Mouse (Mus musculus) effector memory CD4-positive, alpha-beta T cell, adult 7 months (primary cell): ENCODE results near the gene Ppp1r14a. TPM values are rescaled to one million over a fixed set of nuclear protein-coding genes. Genes with fewer than 3 reads are reported as not detected.

Experiments
- polyA plus RNA-seq: library from polyadenylated mRNA; unstranded; fragments of 100-300 nt; shearing (Covaris generic); gene quantifications from one replicate; pipeline ENCODE4 v1.2.1, GENCODE M21; 2017

Ppp1r14a gene
- not detected for polyA plus RNA-seq

GRCm38 (mm10) chr7:29288942-29289638, at the start of gene Ppp1r14a:
Gene Ppp1r14a (plus strand): TSS chr7:29289308.

DNA sequence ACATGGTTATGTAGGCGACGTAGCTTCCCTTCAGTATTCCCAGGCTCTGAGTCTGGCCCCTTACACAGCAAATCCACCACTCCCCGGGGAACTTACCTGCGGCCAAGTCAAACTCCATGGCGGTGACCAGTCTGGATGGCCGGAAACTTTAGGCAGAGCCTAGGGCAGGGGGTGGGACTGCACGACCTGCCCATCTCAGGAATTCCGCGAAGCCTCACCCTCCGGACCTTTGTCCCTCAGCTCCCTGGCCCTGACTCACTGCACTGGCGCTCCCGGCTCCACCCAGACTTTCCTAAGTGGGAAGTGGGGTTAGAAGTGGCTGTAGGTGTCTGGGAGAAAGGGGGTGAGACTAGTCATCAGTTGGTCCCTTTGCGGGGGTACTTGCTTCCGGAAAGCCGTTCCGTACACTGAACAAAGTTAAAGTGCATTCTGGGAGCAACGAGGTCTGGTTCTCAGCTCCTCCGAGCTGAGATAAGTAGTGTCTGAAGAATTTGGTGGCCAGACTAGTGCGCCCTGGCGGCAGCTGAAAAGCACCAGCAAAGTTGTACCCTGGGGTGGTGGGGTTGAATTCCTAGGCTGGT, 40.8 kb upstream of the Ppp1r14a start, which contains the start of gene 2200002D01Rik:
2200002D01Rik (minus strand) TSS at position 206 of the 581 bp plus-strand sequence.

DNA sequence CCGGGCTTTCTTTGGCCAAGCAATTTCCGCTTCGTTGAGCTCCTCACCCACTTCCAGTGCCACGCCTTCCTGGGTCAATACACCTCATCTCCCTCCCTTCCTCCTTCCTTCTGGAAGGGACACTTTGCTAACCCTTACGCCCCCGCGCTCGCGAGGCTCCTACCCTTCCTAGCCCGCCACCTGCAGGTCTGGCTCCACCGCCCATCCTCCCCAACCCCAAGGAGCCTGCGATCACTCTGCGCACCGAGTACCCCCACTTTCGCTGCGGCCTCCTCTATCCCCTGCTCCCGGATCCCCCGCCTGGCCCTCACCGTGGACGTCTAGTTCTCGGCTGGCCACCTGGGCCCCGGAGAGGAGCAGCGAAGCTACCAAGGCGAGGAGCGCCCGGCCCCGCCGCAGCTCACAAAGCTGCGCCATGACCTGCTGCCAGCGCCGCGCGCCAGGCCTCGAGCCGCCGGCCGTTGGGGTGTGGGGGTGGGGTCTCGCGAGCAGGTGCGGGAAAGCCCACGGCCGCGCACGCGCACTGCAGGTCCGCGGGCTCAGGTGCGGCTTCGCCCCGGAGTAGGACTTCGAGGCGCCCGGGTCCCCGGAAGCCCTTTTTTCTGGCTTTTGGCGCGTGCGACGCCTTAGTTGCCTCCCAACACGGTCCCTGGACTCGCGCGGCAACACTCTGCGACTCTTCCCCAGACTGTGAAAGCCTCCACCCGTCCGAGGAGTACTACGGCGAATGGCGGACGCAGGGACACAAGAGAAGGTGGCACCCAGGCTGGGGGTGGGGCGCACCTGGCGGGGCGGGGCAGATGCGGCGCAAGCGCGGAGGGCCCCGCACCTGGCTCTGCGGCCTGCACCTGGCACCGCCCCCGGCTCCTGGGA, 7.7 kb upstream of the Ppp1r14a start, which contains the start of gene Spint2:
Spint2 (minus strand) TSS at position 712 of the 873 bp plus-strand sequence.

GRCm38 (mm10) chr7:29303738-29304462, 14.8 kb downstream of the Ppp1r14a start, which contains the start of gene Dpf1:
Gene Dpf1 (plus strand): TSS chr7:29303951.

Other genes with a start within 250 kb of the Ppp1r14a start
- 1.2 TPM for gene Ryr1, start 164.1 kb upstream of the Ppp1r14a start, polyA plus RNA-seq
- gene Rasgrp4, start 154.5 kb upstream of the Ppp1r14a start, polyA plus RNA-seq: 0.29 TPM
- gene Fam98c, start 133.1 kb upstream of the Ppp1r14a start, polyA plus RNA-seq: 43.6 TPM
- gene Ggn, start 119.1 kb upstream of the Ppp1r14a start, polyA plus RNA-seq: not detected
- gene Spred3, start 118.9 kb upstream of the Ppp1r14a start, polyA plus RNA-seq: not detected
- gene Psmd8, start 108.6 kb upstream of the Ppp1r14a start, polyA plus RNA-seq: 173 TPM
- gene Catsperg1, start 75.3 kb upstream of the Ppp1r14a start, polyA plus RNA-seq: 1.4 TPM
- 1.6 TPM for gene Kcnk6, start 56.8 kb upstream of the Ppp1r14a start, polyA plus RNA-seq
- 49.7 TPM for gene Yif1b, start 51.0 kb upstream of the Ppp1r14a start, polyA plus RNA-seq
- gene 2200002D01Rik, start 40.8 kb upstream of the Ppp1r14a start, polyA plus RNA-seq: 0.79 TPM
- 130 TPM for gene Spint2, start 7.4 kb upstream of the Ppp1r14a start, polyA plus RNA-seq
- gene Dpf1, start 14.6 kb downstream of the Ppp1r14a start, polyA plus RNA-seq: not detected
- 10.4 TPM for gene Sipa1l3, start 229.3 kb downstream of the Ppp1r14a start, polyA plus RNA-seq